Mouse (Mus musculus) limb, embryonic 14.5 days (tissue): ENCODE measurements around the gene Tbc1d30. TPM values are rescaled to one million over a fixed set of nuclear protein-coding genes. Genes with fewer than 3 reads are reported as not detected.

Experiments
- ATAC-seq: fragments of 200-750 bp; cut with Nextera tagmentation; 2 replicates; pipeline ENCODE4 v1.8.0; 2017; ENCODE audit warnings: low read depth, moderate number of reproducible peaks, moderate TSS enrichment; ENCODE audit not compliant: low FRiP score
- DNase-seq: peaks from one replicate; pipeline ENCODE4 v3.0.0-alpha.2; 2015; ENCODE audit warnings: low spot score
- H3K27ac ChIP-seq: fragments of 300-500 bp; sonication (generic); replicated peaks from 2 replicates; pipeline ENCODE4 v1.5.1; 2014; ENCODE audit warnings: low read depth, mild to moderate bottlenecking, low read length, moderate library complexity, mixed read lengths
- H3K27me3 ChIP-seq: fragments of 300-500 bp; sonication (generic); 2 replicates; pipeline ENCODE4 v1.6.1; 2014; ENCODE audit warnings: low read length, mixed read lengths; ENCODE audit not compliant: control insufficient read depth, insufficient read depth
- H3K36me3 ChIP-seq: fragments of 300-500 bp; sonication (generic); 2 replicates; pipeline ENCODE4 v1.6.1; 2014; ENCODE audit warnings: mild to moderate bottlenecking, low read length, moderate library complexity, mixed read lengths; ENCODE audit not compliant: control insufficient read depth, insufficient read depth
- H3K4me1 ChIP-seq: fragments of 300-500 bp; sonication (generic); 2 replicates; pipeline ENCODE4 v1.6.1; 2014; ENCODE audit warnings: antibody characterized with exemption, low read length, mixed read lengths; ENCODE audit not compliant: control insufficient read depth, insufficient read depth
- H3K4me2 ChIP-seq: fragments of 300-500 bp; sonication (generic); replicated peaks from 2 replicates; pipeline ENCODE4 v1.6.1; 2014; ENCODE audit warnings: low read depth, mild to moderate bottlenecking, low read length, moderate library complexity; ENCODE audit not compliant: severe bottlenecking
- H3K4me3 ChIP-seq: fragments of 300-500 bp; sonication (generic); replicated peaks from 2 replicates; pipeline ENCODE4 v1.5.1; 2014; ENCODE audit warnings: low read length
- H3K9ac ChIP-seq: fragments of 300-500 bp; sonication (generic); 2 replicates; pipeline ENCODE4 v1.6.1; 2014; ENCODE audit warnings: mild to moderate bottlenecking, low read depth, low read length, moderate library complexity; ENCODE audit not compliant: severe bottlenecking
- H3K9me3 ChIP-seq: fragments of 300-500 bp; sonication (generic); 2 replicates; pipeline ENCODE4 v1.6.1; 2016; ENCODE audit warnings: low read length; ENCODE audit not compliant: control insufficient read depth
- POLR2A ChIP-seq: fragments of 200-500 bp; IDR thresholded peaks from 2 replicates; pipeline ENCODE4 v1.8.0; 2012; ENCODE audit warnings: inconsistent platforms, mild to moderate bottlenecking, moderate library complexity, borderline replicate concordance; ENCODE audit not compliant: insufficient read depth, insufficient read length; ENCODE audit errors: extremely low read depth
- WGBS: fragments of 180-500 bp; shearing (Covaris S2); extraction: QIAGEN DNeasy Blood & Tissue Kit; methylation state at CpG from one replicate; pipeline ENCODE4 v1.1.7; 2014; 5-methylcytosine and 5-hydroxymethylcytosine counted together
- polyA plus RNA-seq, 2 experiments: library from polyadenylated mRNA; depleted of rRNA in 1 of 2; stranded (reverse) in 1 of 2; unstranded in 1 of 2; fragments of >200 nt; fragmentation: Nextera tagmentation in 1 of 2; extraction: Ambion mirVana in 1 of 2; gene quantifications; 2 replicates each; pipeline versions ENCODE4 v1.2.1 to v1.2.3; 2012 to 2014

Tbc1d30 gene
- 0.81 and 1.3 TPM in 2 replicates for polyA plus RNA-seq (2012; rRNA removed)
- 1.3 and 2.3 TPM in 2 replicates for polyA plus RNA-seq (2014; fragmentation: Nextera tagmentation; extraction: Ambion mirVana)

DNA sequence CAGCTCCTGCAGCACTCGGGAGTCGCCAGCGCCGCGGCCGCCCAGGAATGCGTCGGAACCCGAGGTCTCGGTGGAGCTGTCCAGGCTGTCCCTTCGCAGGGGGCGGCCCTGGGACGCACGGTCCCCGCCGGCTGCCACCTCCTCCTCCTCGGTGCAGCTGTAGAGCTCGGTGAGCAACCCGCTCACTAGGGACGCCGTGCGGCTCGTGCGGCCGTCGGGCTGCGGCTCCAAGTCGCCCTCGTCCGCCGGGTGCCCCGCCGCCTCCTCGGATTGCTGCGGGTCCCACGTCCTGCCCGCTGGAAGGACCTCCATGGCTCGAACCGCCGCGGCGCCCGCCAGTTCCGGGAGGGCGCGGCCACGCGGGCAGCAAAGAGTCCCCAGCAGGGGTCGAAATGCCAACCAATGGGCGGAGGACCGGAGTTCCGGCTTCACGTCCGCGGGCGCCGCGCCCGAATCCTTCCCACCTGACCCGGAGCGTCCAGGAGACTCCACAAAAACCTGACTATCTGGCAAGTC lies at the start of gene Tbc1d30:
Tbc1d30 (minus strand) TSS at position 213 of the 516 bp plus-strand sequence.
- H3K9me3 ChIP-seq = no peaks in the 10 kb centered on the region
- peaks cover 35% of the 10 kb centered on the region for H3K27me3 ChIP-seq
- under 1% methylated on average over 51 of the region's 61 CpGs for WGBS
- no peaks in the 10 kb centered on the region for H3K36me3 ChIP-seq
- H3K4me1 ChIP-seq = peaks cover 7% of the 10 kb centered on the region
- peak within 1 kb of the TSS; percentile 52 for H3K4me3 ChIP-seq
- ATAC-seq (peak; percentile 19; the same call in 1 of the 2 replicates), DNase-seq (no peak)
- H3K4me2 ChIP-seq = peak within 1 kb of the TSS; percentile 92
- H3K27ac ChIP-seq = no peak within 1 kb of the TSS
- no peak for TF ChIP-seq POLR2A
- peak within 1 kb of the TSS; percentile 38 for H3K9ac ChIP-seq

- no peak for TF ChIP-seq POLR2A
- Histone ChIP-seq H3K4me2 (no peak overlapping the region), H3K9ac (no peak overlapping the region), H3K4me1 (no peaks in the 10 kb centered on the region), H3K4me3 (no peak overlapping the region), H3K36me3 (peaks cover 30% of the 10 kb centered on the region), H3K9me3 (no peaks in the 10 kb centered on the region), H3K27ac (no peak overlapping the region), H3K27me3 (no peaks in the 10 kb centered on the region)
- WGBS = 89% methylated on average over 7 of the region's 7 CpGs
- ATAC-seq (no peak), DNase-seq (no peak)
Measured at GRCm38 (mm10) chr10:121398599-121398998, 47.5 kb upstream of the Tbc1d30 start.

GRCm38 (mm10) chr10:121395542-121396176 lies 44.6 kb upstream of the Tbc1d30 start:
- H3K27ac ChIP-seq = no peak overlapping the region
- TF ChIP-seq POLR2A = no peak
- no peaks in the 10 kb centered on the region for H3K9me3 ChIP-seq
- peaks cover 59% of the 10 kb centered on the region for H3K36me3 ChIP-seq
- H3K4me2 ChIP-seq = no peak overlapping the region
- no peaks in the 10 kb centered on the region for H3K27me3 ChIP-seq
- 86% methylated on average over 20 of the region's 20 CpGs for WGBS
- no peak overlapping the region for H3K9ac ChIP-seq
- no peaks in the 10 kb centered on the region for H3K4me1 ChIP-seq
- ATAC-seq (no peak), DNase-seq (no peak)
- H3K4me3 ChIP-seq = no peak overlapping the region

DNA sequence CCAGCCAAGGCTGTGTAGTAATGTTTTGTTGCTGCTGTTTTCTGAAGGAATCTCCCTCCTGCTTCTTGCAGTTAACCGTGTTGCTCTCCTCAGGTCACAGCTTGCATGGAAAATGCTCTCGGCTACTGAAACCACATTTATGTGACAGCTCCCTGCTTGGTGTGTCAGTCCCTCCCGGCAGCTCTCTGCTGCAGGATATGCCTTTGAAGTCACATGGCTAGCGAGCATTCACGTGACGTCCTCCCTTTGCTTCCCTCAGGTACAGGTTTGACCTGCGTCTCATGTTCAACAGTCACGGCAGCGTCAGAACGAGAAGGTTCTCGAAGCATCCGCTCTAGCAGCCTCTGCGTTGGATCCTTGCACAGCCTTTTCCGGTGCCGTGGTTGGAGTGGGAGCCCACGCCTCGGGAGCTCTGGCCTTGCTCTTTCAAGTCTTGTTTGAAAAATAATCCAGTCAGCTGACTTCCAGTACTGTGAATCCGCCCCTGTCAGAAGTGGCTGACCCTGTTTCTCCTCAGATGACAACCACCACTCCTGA lies 43.8 kb upstream of the Tbc1d30 start:
- 74% methylated on average over 18 of the region's 18 CpGs for WGBS
- H3K4me2 ChIP-seq = no peak overlapping the region
- no peaks in the 10 kb centered on the region for H3K9me3 ChIP-seq
- no peak for DNase-seq
- no peak for TF ChIP-seq POLR2A
- no peak overlapping the region for H3K9ac ChIP-seq
- no peaks in the 10 kb centered on the region for H3K4me1 ChIP-seq
- peaks cover 67% of the 10 kb centered on the region for H3K36me3 ChIP-seq
- H3K27ac ChIP-seq = no peak overlapping the region
- ATAC-seq = no peak
- H3K4me3 ChIP-seq = no peak overlapping the region
- H3K27me3 ChIP-seq = no peaks in the 10 kb centered on the region

GRCm38 (mm10) chr10:121394270-121394669 lies 43.2 kb upstream of the Tbc1d30 start:
- peak; percentile 25; the same call in 1 of the 2 replicates for ATAC-seq
- Histone ChIP-seq H3K36me3 (peaks cover 73% of the 10 kb centered on the region), H3K9me3 (no peaks in the 10 kb centered on the region), H3K4me3 (no peak overlapping the region), H3K4me1 (no peaks in the 10 kb centered on the region), H3K9ac (no peak overlapping the region), H3K27ac (0 out of 2 replicates have a peak overlapping the region, but pooled peaks have one; percentile 1), H3K4me2 (no peak overlapping the region), H3K27me3 (no peaks in the 10 kb centered on the region)
- 73% methylated on average over 6 of the region's 6 CpGs for WGBS
- DNase-seq = no peak
- TF ChIP-seq POLR2A = no peak
